Mouse (Mus musculus) neural tube, embryonic 13.5 days (tissue): ENCODE data around the gene Eif2d. TPM values are rescaled to one million over a fixed set of nuclear protein-coding genes. Genes with fewer than 3 reads are reported as not detected.

ENCODE experiments used
- ATAC-seq: fragments of 200-750 bp; cut with Nextera tagmentation; 2 replicates; pipeline ENCODE4 v1.8.0; 2017; ENCODE audit warnings: low read depth, mild to moderate bottlenecking, moderate TSS enrichment, moderate library complexity
- H3K27ac ChIP-seq: fragments of 300-500 bp; sonication (generic); replicated peaks from 2 replicates; pipeline ENCODE4 v1.5.1; 2015; ENCODE audit warnings: moderate library complexity, mild to moderate bottlenecking, inconsistent platforms
- H3K27me3 ChIP-seq: fragments of 300-500 bp; sonication (generic); 2 replicates; pipeline ENCODE4 v1.6.1; 2015; ENCODE audit warnings: mild to moderate bottlenecking, inconsistent platforms
- H3K36me3 ChIP-seq: fragments of 300-500 bp; sonication (generic); 2 replicates; pipeline ENCODE4 v1.6.1; 2015; ENCODE audit warnings: mild to moderate bottlenecking, inconsistent platforms
- H3K4me1 ChIP-seq: fragments of 300-500 bp; sonication (generic); replicated peaks from 2 replicates; pipeline ENCODE4 v1.6.1; 2015; ENCODE audit warnings: inconsistent platforms
- H3K4me2 ChIP-seq: fragments of 300-500 bp; sonication (generic); 2 replicates; pipeline ENCODE4 v1.6.1; 2015; ENCODE audit warnings: inconsistent platforms, mild to moderate bottlenecking, moderate library complexity
- H3K4me3 ChIP-seq: fragments of 300-500 bp; sonication (generic); 2 replicates; pipeline ENCODE4 v1.5.1; 2015; ENCODE audit warnings: mild to moderate bottlenecking, inconsistent platforms
- H3K9ac ChIP-seq: fragments of 300-500 bp; sonication (generic); 2 replicates; pipeline ENCODE4 v1.6.1; 2015; ENCODE audit warnings: moderate library complexity, mild to moderate bottlenecking, inconsistent platforms
- H3K9me3 ChIP-seq: fragments of 300-500 bp; sonication (generic); 2 replicates; pipeline ENCODE4 v1.6.1; 2016; ENCODE audit warnings: inconsistent platforms
- WGBS: fragments of 180-500 bp; shearing (Covaris S2); methylation state at CpG from one replicate; pipeline ENCODE4 v1.1.7; 2015; 5-methylcytosine and 5-hydroxymethylcytosine counted together
- polyA plus RNA-seq: library from polyadenylated mRNA; unstranded; fragments of >200 nt; fragmentation: Nextera tagmentation; extraction: Ambion mirVana; gene quantifications from 2 replicates; pipeline ENCODE4 v1.2.1, GENCODE M21; 2015

Eif2d gene
- polyA plus RNA-seq, 1 experiment from 2014 or later: 47.9 TPM

DNA sequence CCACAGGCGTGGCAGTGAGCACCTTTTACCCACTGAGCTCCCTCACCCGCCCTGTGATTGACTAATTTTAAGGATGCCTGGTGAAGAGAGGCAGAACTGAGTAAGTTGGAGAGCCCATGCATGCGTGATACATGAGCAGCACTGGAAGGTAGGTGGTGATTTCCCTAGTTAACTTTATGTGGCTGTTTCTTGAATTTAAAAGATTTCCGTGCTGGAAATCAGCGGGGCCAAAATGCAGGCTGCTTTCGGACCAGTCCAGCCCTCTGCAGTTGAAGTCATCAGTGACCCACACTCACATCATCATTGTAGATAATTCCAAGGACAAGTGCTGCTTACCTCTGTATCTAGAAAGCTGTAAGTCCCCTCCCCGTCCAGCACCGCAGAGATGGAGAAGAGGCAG lies 22.8 kb downstream of the Eif2d start:
- peaks cover 81% of the 10 kb centered on the region for H3K36me3 ChIP-seq
- H3K9ac ChIP-seq: no peak overlapping the region
- H3K4me1 ChIP-seq: no peaks in the 10 kb centered on the region; the same call in 1 of the 2 replicates
- H3K27ac ChIP-seq: no peak overlapping the region
- H3K4me2 ChIP-seq: no peak overlapping the region
- no peaks in the 10 kb centered on the region for H3K9me3 ChIP-seq
- H3K27me3 ChIP-seq: no peaks in the 10 kb centered on the region
- WGBS: 91% methylated on average over 8 of the region's 8 CpGs
- H3K4me3 ChIP-seq: no peak overlapping the region
- ATAC-seq: no peak

DNA sequence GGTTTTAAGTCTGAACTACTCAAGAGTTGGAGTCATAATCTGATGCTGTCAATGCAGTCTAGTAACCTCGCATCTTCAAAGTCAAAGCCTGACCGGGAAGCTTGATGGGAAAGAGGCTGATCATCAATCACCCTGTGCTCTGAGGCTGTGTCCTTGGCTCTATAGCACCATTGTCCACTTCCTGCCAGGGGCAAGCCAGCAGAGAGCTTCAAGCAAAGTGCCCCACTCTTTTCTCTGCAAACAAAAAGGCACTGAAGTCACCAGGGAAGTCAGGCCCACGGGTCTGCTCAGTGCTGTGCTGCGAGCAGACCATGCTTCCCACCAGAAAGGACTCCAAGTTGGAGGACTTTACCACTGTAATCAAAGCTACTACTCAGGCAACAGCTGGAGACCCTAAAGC lies 24.3 kb downstream of the Eif2d start:
- WGBS: 37% methylated on average over 4 of the region's 4 CpGs
- peaks cover 70% of the 10 kb centered on the region for H3K36me3 ChIP-seq

DNA sequence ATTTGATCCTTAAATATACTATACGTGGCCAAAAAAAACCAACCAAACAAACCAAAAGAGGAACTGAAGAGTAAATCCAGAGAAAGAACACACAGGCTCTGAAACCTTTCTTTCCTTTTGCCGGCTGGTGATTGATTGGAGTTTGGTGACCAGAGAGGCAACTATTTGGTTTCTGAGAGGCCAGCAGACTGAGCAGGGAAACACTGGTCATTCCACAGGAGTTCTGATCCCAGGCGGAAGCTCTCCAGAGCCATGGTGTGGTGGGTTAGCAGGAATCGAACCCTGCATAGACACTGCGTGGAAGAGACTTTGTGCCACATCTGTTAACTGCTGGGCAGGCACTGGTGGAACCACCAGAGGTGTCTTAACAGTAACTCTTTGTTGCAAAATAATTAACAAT lies 25.1 kb downstream of the Eif2d start:
- H3K27ac ChIP-seq: no peak overlapping the region
- H3K4me1 ChIP-seq: no peaks in the 10 kb centered on the region; the same call in 1 of the 2 replicates
- no peak for ATAC-seq
- H3K9me3 ChIP-seq: no peaks in the 10 kb centered on the region
- H3K36me3 ChIP-seq: peaks cover 62% of the 10 kb centered on the region
- 79% methylated on average over 5 of the region's 5 CpGs for WGBS
- H3K4me2 ChIP-seq: no peak overlapping the region
- H3K9ac ChIP-seq: no peak overlapping the region
- no peak overlapping the region for H3K4me3 ChIP-seq
- no peaks in the 10 kb centered on the region for H3K27me3 ChIP-seq

More for the DNA sequence above, 24.3 kb downstream of the Eif2d start:
- H3K4me1 ChIP-seq: no peaks in the 10 kb centered on the region; the same call in 1 of the 2 replicates
- no peaks in the 10 kb centered on the region for H3K9me3 ChIP-seq
- H3K4me3 ChIP-seq: no peak overlapping the region
- ATAC-seq: no peak
- no peak overlapping the region for H3K27ac ChIP-seq
- no peak overlapping the region for H3K4me2 ChIP-seq
- no peaks in the 10 kb centered on the region for H3K27me3 ChIP-seq
- no peak overlapping the region for H3K9ac ChIP-seq

DNA sequence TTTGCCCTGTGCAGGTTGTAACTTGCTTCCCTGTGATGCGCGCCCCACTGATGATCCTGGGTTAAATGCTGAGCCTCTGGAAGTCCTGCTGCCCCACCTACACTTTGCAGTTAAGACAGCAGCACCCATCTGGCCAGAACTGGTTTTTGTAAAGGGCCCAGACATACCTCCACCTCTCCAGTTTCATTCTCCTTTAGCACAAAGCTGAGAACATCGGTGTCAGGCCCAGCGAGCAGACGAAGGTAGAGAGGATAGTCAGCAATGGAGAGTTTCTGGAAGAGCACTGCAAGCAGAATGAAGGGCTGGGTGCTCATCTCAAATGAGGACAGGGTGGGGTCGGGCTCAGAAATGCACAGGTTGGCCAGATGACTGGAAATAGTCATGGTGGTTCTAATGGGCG lies 27.4 kb downstream of the Eif2d start:
- no peaks in the 10 kb centered on the region for H3K9me3 ChIP-seq
- H3K27ac ChIP-seq: no peak overlapping the region
- WGBS: 96% methylated on average over 7 of the region's 7 CpGs
- H3K27me3 ChIP-seq: no peaks in the 10 kb centered on the region
- peaks cover 39% of the 10 kb centered on the region for H3K36me3 ChIP-seq
- no peak overlapping the region for H3K4me2 ChIP-seq
- no peaks in the 10 kb centered on the region; the same call in 1 of the 2 replicates for H3K4me1 ChIP-seq
- no peak for ATAC-seq
- no peak overlapping the region for H3K4me3 ChIP-seq
- no peak overlapping the region for H3K9ac ChIP-seq

DNA sequence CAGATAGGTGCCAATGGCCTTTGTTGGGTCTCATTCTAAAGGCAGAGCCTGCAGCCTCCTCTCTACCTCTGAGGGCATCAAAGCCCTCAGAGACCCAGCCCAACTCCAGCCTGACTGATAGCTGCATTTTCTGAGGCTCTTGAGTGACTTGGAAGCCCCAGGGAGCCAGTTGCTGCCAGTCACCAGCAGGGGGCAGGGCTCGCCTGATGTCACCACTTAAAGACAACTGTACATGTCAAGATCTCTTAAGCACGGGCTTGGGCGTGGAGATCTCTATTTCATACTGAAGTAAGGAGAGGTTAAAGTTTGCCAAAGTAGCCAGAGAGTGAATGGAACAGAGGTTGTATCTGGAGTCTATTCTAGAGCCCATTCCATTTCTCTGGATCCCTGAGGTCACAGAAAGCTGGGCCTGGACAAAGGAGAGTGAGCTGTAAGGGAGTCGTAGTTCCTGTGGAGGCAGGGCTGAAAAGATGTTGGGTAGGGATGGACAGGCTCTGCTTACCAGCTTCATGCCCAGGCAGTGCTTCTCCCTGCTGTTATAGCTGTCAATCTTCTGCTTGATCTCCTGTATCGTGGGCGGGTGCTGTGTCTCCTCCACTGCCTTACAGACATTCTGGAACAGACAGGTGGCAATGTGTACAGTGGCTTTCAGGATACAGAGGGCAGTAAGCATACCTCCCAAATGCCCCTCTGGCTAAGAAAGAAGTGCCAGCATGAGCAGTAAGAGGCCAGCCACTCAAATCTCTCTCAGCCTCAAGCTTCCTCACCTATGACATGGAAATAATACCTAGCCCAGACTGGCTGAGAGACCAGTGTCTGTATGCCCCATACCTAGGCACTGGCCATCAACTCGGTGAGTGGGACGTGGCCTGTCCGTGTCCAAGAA lies 28.9 kb downstream of the Eif2d start:
- ATAC-seq: no peak; the same call in 1 of the 2 replicates

DNA sequence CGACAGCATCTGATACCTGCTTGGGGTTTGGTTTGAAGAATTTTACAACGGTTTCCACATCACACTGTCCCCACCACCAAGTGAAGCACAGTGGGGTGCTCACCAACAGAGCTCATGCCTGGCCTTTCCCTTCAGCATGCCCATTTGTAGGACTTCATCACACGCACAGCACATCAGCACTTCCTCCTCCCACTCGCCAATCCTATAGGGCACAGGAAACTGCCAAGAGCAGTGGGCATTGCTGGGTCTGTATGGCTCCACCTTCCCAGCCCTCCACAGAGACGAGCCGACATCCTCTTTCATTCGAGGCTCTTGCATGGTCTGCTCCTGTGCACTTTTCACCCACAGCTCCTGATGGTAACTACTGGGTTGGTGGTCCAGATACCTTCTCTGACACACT lies 30.2 kb downstream of the Eif2d start:
- H3K27me3 ChIP-seq: no peaks in the 10 kb centered on the region
- 95% methylated on average over 7 of the region's 7 CpGs for WGBS
- H3K4me2 ChIP-seq: no peak overlapping the region
- no peak overlapping the region for H3K9ac ChIP-seq
- no peak for ATAC-seq
- H3K4me1 ChIP-seq: no peaks in the 10 kb centered on the region
- no peaks in the 10 kb centered on the region for H3K9me3 ChIP-seq
- peaks cover 14% of the 10 kb centered on the region; the same call in 1 of the 2 replicates for H3K36me3 ChIP-seq
- no peak overlapping the region for H3K27ac ChIP-seq
- no peak overlapping the region for H3K4me3 ChIP-seq

More for the DNA sequence above, 28.9 kb downstream of the Eif2d start:
- Histone ChIP-seq H3K9ac (no peak overlapping the region), H3K4me3 (no peak overlapping the region), H3K27me3 (no peaks in the 10 kb centered on the region), H3K9me3 (no peaks in the 10 kb centered on the region), H3K36me3 (peaks cover 24% of the 10 kb centered on the region), H3K4me2 (no peak overlapping the region), H3K4me1 (no peaks in the 10 kb centered on the region; the same call in 1 of the 2 replicates), H3K27ac (no peak overlapping the region)
- WGBS: 68% methylated on average over 9 of the region's 9 CpGs

DNA sequence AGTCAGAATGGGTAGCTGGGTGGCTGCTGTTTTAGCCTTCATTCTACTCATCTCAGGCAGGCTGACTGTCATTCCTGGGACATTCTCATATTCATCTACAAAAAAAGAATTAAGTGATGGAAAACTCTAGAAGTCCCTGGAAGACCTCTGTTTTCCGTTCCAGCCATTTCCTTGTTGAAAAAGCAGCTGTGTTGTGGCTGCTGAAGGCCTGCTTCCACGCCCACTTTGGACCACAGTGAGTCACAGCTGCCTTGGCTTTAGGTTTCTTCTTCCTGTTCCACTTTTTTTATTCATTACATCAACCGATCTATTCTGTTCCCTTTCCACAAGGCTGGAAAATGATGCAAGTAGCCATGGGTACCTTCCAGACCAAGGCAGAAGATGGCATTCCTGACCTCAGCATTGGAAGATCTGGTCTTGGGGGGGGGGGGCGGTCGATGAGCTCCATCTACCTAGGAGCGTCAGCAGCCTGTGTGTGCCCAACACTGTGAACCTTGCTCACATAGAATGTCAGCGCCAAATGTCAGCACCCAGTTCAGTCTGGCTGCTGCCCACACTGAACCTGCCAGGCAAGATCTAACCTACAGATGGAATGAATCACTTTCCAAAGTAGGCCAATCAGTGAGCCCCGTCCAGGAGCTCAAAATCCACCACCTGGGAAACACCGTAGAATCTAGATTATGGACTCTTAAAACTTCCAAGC lies 31.4 kb downstream of the Eif2d start:
- no peak overlapping the region for H3K4me3 ChIP-seq
- H3K27me3 ChIP-seq: no peaks in the 10 kb centered on the region
- ATAC-seq: no peak
- H3K27ac ChIP-seq: no peak overlapping the region
- no peak overlapping the region for H3K9ac ChIP-seq
- peaks cover 8% of the 10 kb centered on the region; the same call in 1 of the 2 replicates for H3K36me3 ChIP-seq
- no peak overlapping the region for H3K4me2 ChIP-seq
- 91% methylated on average over 9 of the region's 9 CpGs for WGBS
- H3K9me3 ChIP-seq: no peaks in the 10 kb centered on the region
- H3K4me1 ChIP-seq: no peaks in the 10 kb centered on the region

DNA sequence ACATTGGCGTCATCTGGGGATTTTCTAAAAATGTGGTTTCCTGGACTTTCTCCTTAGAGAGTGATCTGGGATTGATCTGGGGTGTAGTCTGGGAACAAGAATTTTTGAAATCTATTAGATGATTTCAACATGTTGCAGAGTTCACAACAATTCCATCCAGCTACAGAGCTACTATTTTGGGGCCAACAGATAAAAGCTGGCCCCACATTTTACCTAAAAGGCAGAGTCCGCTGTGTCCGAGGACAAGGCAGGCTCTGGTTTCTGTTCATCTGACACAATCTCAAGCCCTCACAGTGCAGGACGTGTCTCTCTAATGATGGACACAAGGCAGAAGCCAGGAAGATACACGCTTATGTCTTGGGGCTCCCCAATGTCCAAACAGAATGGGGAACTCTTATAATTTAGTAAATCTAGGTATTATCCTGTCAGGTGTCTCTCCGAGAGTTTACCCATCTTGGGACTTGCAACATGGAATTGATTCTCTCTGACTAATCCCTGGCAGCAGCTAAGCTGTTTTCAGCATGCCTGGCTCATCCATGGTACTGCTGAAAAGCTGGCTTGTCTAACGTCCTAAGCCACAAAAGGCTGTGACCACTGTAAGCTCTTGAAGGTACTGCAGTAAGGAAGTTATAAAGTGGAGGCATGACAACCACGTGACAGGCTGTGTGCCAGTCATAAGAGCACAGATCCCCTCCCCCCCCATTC lies 32.1 kb downstream of the Eif2d start:
- ATAC-seq: no peak
- no peak overlapping the region for H3K4me2 ChIP-seq
- no peak overlapping the region for H3K9ac ChIP-seq
- H3K9me3 ChIP-seq: no peaks in the 10 kb centered on the region
- no peaks in the 10 kb centered on the region for H3K27me3 ChIP-seq
- no peak overlapping the region for H3K4me3 ChIP-seq
- 0 out of 2 replicates have a peak, but pooled peaks cover 4% of the 10 kb centered on the region for H3K36me3 ChIP-seq
- no peak overlapping the region for H3K27ac ChIP-seq
- no peaks in the 10 kb centered on the region for H3K4me1 ChIP-seq
- 88% methylated on average over 8 of the region's 8 CpGs for WGBS

DNA sequence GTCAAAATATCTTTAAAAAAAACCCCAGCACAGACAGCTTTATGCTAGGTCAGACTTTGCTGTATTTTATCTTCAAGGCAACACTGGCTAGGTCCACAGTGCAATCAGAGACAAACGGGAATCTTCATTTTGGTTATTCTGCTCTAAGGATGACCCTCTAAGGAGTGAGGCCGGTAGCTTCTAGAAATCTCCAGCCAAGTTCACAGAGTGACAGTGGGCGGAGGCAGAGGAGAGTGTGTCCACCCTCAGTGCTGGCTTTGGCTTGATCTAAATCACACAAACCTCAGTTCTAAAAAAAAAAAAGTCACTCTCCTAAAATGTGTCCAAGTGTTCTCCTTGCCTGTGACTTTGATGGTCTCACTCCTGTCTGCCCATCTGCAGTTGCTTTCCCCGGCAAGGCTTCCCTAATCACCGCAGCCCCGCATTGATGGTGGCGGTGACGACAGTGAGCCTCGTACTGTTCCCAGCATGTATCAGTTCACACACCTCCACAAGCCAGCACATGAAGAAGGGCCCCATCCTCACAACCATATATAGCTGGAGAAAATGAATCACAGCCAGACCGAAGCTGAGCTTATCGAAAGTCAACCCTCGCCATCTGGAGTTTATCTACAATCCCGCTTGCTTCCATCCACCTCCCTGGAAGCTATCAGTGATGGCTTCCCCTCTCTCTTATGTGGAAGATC lies 33.0 kb downstream of the Eif2d start:
- no peaks in the 10 kb centered on the region for H3K4me1 ChIP-seq
- H3K4me3 ChIP-seq: no peak overlapping the region
- no peak overlapping the region for H3K27ac ChIP-seq
- no peak overlapping the region for H3K9ac ChIP-seq
- H3K9me3 ChIP-seq: no peaks in the 10 kb centered on the region
- WGBS: 93% methylated on average over 13 of the region's 13 CpGs
- H3K4me2 ChIP-seq: no peak overlapping the region
- no peaks in the 10 kb centered on the region for H3K27me3 ChIP-seq
- ATAC-seq: no peak
- 0 out of 2 replicates have a peak, but pooled peaks cover 1% of the 10 kb centered on the region for H3K36me3 ChIP-seq

DNA sequence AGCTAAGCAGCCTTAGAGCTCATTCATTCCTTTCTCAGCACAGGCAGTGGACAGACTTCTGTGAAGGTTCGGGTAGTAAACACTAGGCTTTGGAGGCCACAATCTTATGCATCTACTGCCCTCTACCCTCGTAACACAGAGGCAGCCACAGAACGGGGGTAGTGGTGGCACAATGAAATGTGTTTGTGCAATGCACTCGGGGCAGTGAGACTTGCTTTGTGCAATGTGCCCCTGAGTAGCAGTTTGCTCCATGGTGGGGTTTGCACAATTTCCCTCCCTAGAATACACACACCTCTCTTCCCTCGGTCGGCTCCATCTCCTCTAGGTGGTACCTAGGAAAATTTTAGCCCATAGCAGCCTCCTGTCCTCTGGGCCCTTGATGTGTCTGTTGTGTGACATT lies 34.0 kb downstream of the Eif2d start:
- Histone ChIP-seq H3K4me1 (no peaks in the 10 kb centered on the region), H3K4me2 (no peak overlapping the region), H3K9me3 (no peaks in the 10 kb centered on the region), H3K27ac (no peak overlapping the region), H3K36me3 (no peaks in the 10 kb centered on the region), H3K4me3 (no peak overlapping the region), H3K27me3 (no peaks in the 10 kb centered on the region), H3K9ac (no peak overlapping the region)
- WGBS: 80% methylated on average over 6 of the region's 6 CpGs
- no peak for ATAC-seq

DNA sequence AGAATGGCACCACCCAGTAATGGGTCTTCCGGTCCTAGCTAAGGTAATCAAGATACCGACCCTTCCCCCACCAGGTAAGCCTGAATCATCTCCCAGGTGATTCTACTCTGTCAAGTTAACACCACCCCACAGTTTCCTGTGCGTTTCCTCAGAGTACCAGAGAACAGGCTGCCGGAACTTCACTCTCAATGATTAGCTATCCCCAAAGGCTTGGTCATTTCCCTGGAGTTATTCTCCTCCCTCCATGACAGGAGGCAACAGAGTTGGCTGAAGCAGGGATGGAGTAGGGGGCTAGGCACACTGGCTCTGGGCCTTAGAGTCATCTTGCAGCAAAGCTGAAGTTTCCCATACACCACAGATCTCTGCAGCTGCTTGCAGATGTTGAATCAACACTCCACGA lies 34.9 kb downstream of the Eif2d start:
- H3K4me3 ChIP-seq: no peak overlapping the region
- H3K36me3 ChIP-seq: no peaks in the 10 kb centered on the region
- ATAC-seq: no peak
- H3K4me1 ChIP-seq: no peaks in the 10 kb centered on the region
- WGBS: 91% methylated on average over 5 of the region's 5 CpGs
- H3K27ac ChIP-seq: no peak overlapping the region
- H3K9ac ChIP-seq: no peak overlapping the region
- no peaks in the 10 kb centered on the region for H3K27me3 ChIP-seq
- H3K4me2 ChIP-seq: no peak overlapping the region
- H3K9me3 ChIP-seq: no peaks in the 10 kb centered on the region
